Mouse (Mus musculus) ES-E14 (cell line): ENCODE data around the gene Med18.

Source experiments
- CHD2 ChIP-seq: IDR thresholded peaks from 2 replicates; pipeline ENCODE4 v1.6.1; 2014; ENCODE audit warnings: mild to moderate bottlenecking, low read depth, low read length, inconsistent platforms
- HCFC1 ChIP-seq: IDR thresholded peaks from 2 replicates; pipeline ENCODE4 v1.6.1; 2012; ENCODE audit warnings: low read length, inconsistent platforms, borderline replicate concordance; ENCODE audit not compliant: insufficient read depth
- MAFK ChIP-seq: IDR thresholded peaks from 2 replicates; pipeline ENCODE4 v1.6.1; 2014; ENCODE audit warnings: mild to moderate bottlenecking, low read depth, low read length, inconsistent platforms; ENCODE audit not compliant: insufficient read depth
- ZC3H11A ChIP-seq: IDR thresholded peaks from 2 replicates; pipeline ENCODE4 v1.6.1; 2012; ENCODE audit warnings: low read depth, mild to moderate bottlenecking, inconsistent platforms, low read length, borderline replicate concordance
- ZNF384 ChIP-seq: IDR thresholded peaks from 2 replicates; pipeline ENCODE4 v1.6.1; 2012; ENCODE audit warnings: low read depth, low read length, inconsistent platforms

DNA sequence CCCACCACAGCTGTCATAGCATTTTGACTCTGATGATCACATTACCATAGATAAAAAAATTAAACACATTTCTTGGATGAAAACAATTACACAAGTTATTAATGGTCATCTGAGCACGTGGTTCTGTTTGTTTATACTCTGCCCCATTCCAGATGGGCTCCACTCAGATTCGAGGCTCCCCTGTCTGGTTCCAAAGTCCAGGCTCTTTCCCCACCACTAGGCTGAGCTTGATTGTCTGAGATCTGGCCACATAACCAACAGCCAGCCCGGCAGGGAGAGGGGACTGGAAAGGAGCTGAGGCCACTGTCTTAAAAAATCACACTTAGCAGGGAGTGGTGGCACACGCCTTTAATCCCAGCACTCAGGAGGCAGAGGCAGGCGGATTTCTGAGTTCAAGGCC lies 21.1 kb upstream of the Med18 start:
- TF ChIP-seq MAFK: no peak
- no peak for TF ChIP-seq CHD2
- no peak for TF ChIP-seq ZC3H11A
- TF ChIP-seq HCFC1: no peak
- no peak for TF ChIP-seq ZNF384
